Mouse (Mus musculus): ENCODE data around the gene Rab26. TPM values are rescaled to one million over a fixed set of nuclear protein-coding genes. Genes with fewer than 3 reads are reported as not detected.
A peak's percentile ranks its signal among the peaks of the same experiment; 100 is the strongest.

The Rab26 gene
- polyA plus RNA-seq, 1 experiment from 2014 or later = 4.9 TPM

GRCm38 (mm10) chr17:24494627-24495335 lies 39.2 kb downstream of the Rab26 start:
- Histone ChIP-seq H3K36me3 (ENCODE audit: control insufficient read depth, insufficient read depth, low read length) (peaks cover 42% of the 10 kb centered on the region), H3K4me2 (ENCODE audit: low read length) (no peak overlapping the region), H3K9ac (replicated peaks; ENCODE audit: low read length) (no peak overlapping the region), H3K4me1 (ENCODE audit: control insufficient read depth, insufficient read depth, low read length) (peaks cover 11% of the 10 kb centered on the region), H3K27ac (replicated peaks; ENCODE audit: low read depth, low read length) (no peak overlapping the region), H3K27me3 (ENCODE audit: control insufficient read depth, insufficient read depth, low read length) (no peaks in the 10 kb centered on the region), H3K9me3 (ENCODE audit: control insufficient read depth, low read length) (no peaks in the 10 kb centered on the region), H3K4me3 (replicated peaks; ENCODE audit: low read depth, low read length) (no peak overlapping the region)
- DNase-seq (peak; percentile 76), ATAC-seq (ENCODE audit: low FRiP score, low TSS enrichment) (no peak)
- WGBS = 43% methylated on average over 2 of the region's 2 CpGs

- H3K4me1 ChIP-seq (ENCODE audit: control insufficient read depth, insufficient read depth, low read length) = peaks cover 23% of the 10 kb centered on the region
- ATAC-seq (ENCODE audit: low FRiP score, low TSS enrichment) (no peak), DNase-seq (peak; percentile 74)
- WGBS = 51% methylated on average over 4 of the region's 4 CpGs
- H3K9ac ChIP-seq (replicated peaks; ENCODE audit: low read length) = peak overlapping the region; percentile 94; the same call in 1 of the 2 replicates
- peak overlapping the region; percentile 96; the same call in 1 of the 2 replicates for H3K27ac ChIP-seq (replicated peaks; ENCODE audit: low read depth, low read length)
- peak overlapping the region; percentile 74 for H3K4me2 ChIP-seq (ENCODE audit: low read length)
- no peak overlapping the region for H3K4me3 ChIP-seq (replicated peaks; ENCODE audit: low read depth, low read length)
- no peaks in the 10 kb centered on the region for H3K36me3 ChIP-seq (ENCODE audit: control insufficient read depth, insufficient read depth, low read length)
- H3K27me3 ChIP-seq (ENCODE audit: control insufficient read depth, insufficient read depth, low read length) = no peaks in the 10 kb centered on the region
- H3K9me3 ChIP-seq (ENCODE audit: control insufficient read depth, low read length) = no peaks in the 10 kb centered on the region
These were observed 43.6 kb downstream of the Rab26 start for GRCm38 (mm10) chr17:24490399-24490798.

DNA sequence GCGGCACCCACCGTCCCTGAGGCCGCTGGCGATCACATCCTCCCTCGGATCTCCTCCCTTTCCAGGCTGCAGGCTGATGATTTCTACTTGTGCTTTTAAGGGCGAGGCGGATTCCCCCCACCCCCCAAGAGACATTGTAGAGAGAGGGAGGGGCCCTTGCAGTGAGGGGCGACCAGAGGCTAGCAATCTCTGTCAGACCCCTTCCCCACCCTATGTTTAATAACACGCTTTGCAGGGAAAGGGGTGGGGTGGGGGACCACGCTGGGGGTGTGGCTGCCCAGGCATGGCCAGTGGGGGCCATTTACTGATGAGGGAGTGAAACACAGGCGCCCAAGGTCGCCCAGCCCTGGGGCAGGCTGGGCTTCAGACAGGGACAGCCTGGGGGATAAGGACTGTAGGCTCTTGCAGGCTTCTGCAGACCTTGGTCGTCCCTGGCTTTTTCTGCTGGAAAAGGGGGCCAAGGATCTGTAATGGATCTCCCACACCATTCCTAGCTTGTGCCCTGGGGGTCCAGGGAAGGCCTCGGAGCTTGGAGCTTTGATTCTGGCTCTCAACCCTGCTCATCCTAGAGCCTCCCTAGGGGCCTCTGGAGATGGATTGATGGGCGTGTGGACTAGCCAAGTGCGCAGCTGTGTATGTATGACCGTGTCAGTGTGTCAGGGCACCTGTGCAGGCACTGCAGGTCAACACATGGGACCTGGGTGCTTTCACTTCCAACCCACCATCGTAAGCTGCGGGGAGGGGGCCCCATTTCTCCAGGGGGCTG lies 44.6 kb downstream of the Rab26 start:
- no peaks in the 10 kb centered on the region for H3K27me3 ChIP-seq (ENCODE audit: control insufficient read depth, insufficient read depth, low read length)
- WGBS = 14% methylated on average over 16 of the region's 19 CpGs
- H3K36me3 ChIP-seq (ENCODE audit: control insufficient read depth, insufficient read depth, low read length) = no peaks in the 10 kb centered on the region
- peak overlapping the region; percentile 74 for H3K4me2 ChIP-seq (ENCODE audit: low read length)
- H3K9ac ChIP-seq (replicated peaks; ENCODE audit: low read length) = peak overlapping the region; percentile 94
- ATAC-seq (ENCODE audit: low FRiP score, low TSS enrichment) (peak; percentile 41), DNase-seq (peak; percentile 57)
- peaks cover 23% of the 10 kb centered on the region for H3K4me1 ChIP-seq (ENCODE audit: control insufficient read depth, insufficient read depth, low read length)
- no peaks in the 10 kb centered on the region for H3K9me3 ChIP-seq (ENCODE audit: control insufficient read depth, low read length)
- H3K4me3 ChIP-seq (replicated peaks; ENCODE audit: low read depth, low read length) = peak overlapping the region; percentile 93
- peak overlapping the region; percentile 96 for H3K27ac ChIP-seq (replicated peaks; ENCODE audit: low read depth, low read length)

DNA sequence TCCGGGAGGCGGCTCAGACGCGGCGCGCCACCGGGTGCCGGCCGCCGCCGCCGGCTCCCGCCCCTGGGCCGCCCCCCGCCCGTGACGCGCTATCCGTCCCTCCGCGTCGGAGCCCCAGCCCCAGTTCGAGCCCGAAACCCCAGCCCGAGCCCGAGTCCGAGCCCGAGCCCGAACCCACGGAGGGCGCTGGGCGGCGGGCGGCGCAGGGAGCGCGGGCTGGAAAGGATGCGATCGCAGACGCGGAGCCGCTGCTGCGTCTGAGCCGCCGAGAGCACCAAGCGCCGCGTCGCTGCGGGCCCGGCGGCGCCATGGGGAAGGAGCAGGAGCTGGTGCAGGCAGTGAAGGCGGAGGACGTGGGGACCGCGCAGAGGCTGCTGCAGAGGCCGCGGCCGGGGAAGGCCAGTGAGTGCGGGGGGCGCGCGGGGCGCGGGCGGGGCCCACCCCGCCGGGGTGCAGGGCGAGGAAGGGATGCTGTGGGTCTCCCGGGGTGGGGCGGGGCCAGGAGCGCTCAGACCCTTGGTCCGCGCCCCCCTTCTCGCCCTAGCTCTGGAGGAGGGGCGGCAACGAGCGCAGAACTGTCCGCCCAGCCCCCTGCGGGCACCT lies 45.2 kb downstream of the Rab26 start:
- Histone ChIP-seq H3K9ac (replicated peaks; ENCODE audit: low read length) (peak overlapping the region; percentile 94), H3K27ac (replicated peaks; ENCODE audit: low read depth, low read length) (peak overlapping the region; percentile 96), H3K27me3 (ENCODE audit: control insufficient read depth, insufficient read depth, low read length) (no peaks in the 10 kb centered on the region), H3K4me3 (replicated peaks; ENCODE audit: low read depth, low read length) (peak overlapping the region; percentile 93), H3K4me1 (ENCODE audit: control insufficient read depth, insufficient read depth, low read length) (peaks cover 23% of the 10 kb centered on the region), H3K36me3 (ENCODE audit: control insufficient read depth, insufficient read depth, low read length) (no peaks in the 10 kb centered on the region), H3K9me3 (ENCODE audit: control insufficient read depth, low read length) (no peaks in the 10 kb centered on the region), H3K4me2 (ENCODE audit: low read length) (peak overlapping the region; percentile 74)
- peak; percentile 83 for ATAC-seq (ENCODE audit: low FRiP score, low TSS enrichment)
- under 1% methylated on average over 44 of the region's 81 CpGs for WGBS
- DNase-seq = peak; percentile 82

DNA sequence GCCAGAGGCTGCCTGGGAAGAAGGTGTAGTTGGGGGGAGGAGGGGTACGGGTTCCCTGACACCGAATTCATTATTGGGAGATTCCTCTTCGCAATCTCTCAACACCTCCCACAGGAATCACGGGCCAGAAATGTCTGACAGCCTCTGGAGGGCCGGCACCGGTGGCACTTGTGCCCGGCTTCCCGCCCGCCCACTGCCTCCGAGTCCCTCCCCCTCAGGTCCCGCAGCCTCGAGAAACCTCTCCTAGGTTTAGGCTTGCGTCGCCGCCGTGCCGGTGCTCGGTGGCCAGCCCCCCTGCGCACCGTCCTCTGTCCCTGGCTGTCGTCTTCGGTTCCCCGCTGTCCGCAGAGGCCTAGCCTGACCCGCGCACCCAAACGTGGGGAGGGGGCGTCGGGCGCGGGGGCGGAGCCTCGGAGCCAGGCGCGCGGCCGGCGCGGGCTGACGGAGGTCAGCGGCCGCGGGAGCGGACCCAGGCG lies 45.8 kb downstream of the Rab26 start, which contains the start of gene Caskin1:
Caskin1 (plus strand) TSS at position 416 of the 476 bp plus-strand sequence.
- peak; percentile 57 for ATAC-seq (ENCODE audit: low FRiP score, low TSS enrichment)
- WGBS = under 1% methylated on average over 41 of the region's 45 CpGs
- H3K9me3 ChIP-seq (ENCODE audit: control insufficient read depth, low read length) = no peaks in the 10 kb centered on the region

GRCm38 (mm10) chr17:24485090-24485860 lies 48.7 kb downstream of the Rab26 start:
- 42% methylated on average over 11 of the region's 11 CpGs for WGBS
- DNase-seq (peak; percentile 63), ATAC-seq (ENCODE audit: low FRiP score, low TSS enrichment) (no peak)
- H3K4me2 ChIP-seq (ENCODE audit: low read length) = no peak overlapping the region
- no peak overlapping the region for H3K4me3 ChIP-seq (replicated peaks; ENCODE audit: low read depth, low read length)
- no peaks in the 10 kb centered on the region for H3K36me3 ChIP-seq (ENCODE audit: control insufficient read depth, insufficient read depth, low read length)
- peak overlapping the region; percentile 37 for H3K9ac ChIP-seq (replicated peaks; ENCODE audit: low read length)
- no peaks in the 10 kb centered on the region for H3K27me3 ChIP-seq (ENCODE audit: control insufficient read depth, insufficient read depth, low read length)
- H3K27ac ChIP-seq (replicated peaks; ENCODE audit: low read depth, low read length) = peak overlapping the region; percentile 14; the same call in 1 of the 2 replicates
- no peaks in the 10 kb centered on the region for H3K9me3 ChIP-seq (ENCODE audit: control insufficient read depth, low read length)
- H3K4me1 ChIP-seq (ENCODE audit: control insufficient read depth, insufficient read depth, low read length) = peaks cover 17% of the 10 kb centered on the region

More for the DNA sequence above, 45.8 kb downstream of the Rab26 start, which contains the start of gene Caskin1:
- Histone ChIP-seq H3K4me2 (ENCODE audit: low read length) (peak within 1 kb of the TSS; percentile 74), H3K4me3 (replicated peaks; ENCODE audit: low read depth, low read length) (peak within 1 kb of the TSS; percentile 93), H3K36me3 (ENCODE audit: control insufficient read depth, insufficient read depth, low read length) (no peaks in the 10 kb centered on the region), H3K4me1 (ENCODE audit: control insufficient read depth, insufficient read depth, low read length) (peaks cover 23% of the 10 kb centered on the region), H3K27ac (replicated peaks; ENCODE audit: low read depth, low read length) (peak within 1 kb of the TSS; percentile 96), H3K27me3 (ENCODE audit: control insufficient read depth, insufficient read depth, low read length) (no peaks in the 10 kb centered on the region), H3K9ac (replicated peaks; ENCODE audit: low read length) (peak within 1 kb of the TSS; percentile 94)
- DNase-seq = peak; percentile 82

GRCm38 (mm10) chr17:24483495-24483894 lies 50.5 kb downstream of the Rab26 start:
- DNase-seq = no peak
- peaks cover 12% of the 10 kb centered on the region for H3K4me1 ChIP-seq (ENCODE audit: control insufficient read depth, insufficient read depth, low read length)
- H3K4me2 ChIP-seq (ENCODE audit: low read length) = no peak overlapping the region
- no peaks in the 10 kb centered on the region for H3K9me3 ChIP-seq (ENCODE audit: control insufficient read depth, low read length)
- 81% methylated on average over 3 of the region's 3 CpGs for WGBS
- H3K27ac ChIP-seq (replicated peaks; ENCODE audit: low read depth, low read length) = no peak overlapping the region
- H3K27me3 ChIP-seq (ENCODE audit: control insufficient read depth, insufficient read depth, low read length) = no peaks in the 10 kb centered on the region
- H3K4me3 ChIP-seq (replicated peaks; ENCODE audit: low read depth, low read length) = no peak overlapping the region
- H3K36me3 ChIP-seq (ENCODE audit: control insufficient read depth, insufficient read depth, low read length) = no peaks in the 10 kb centered on the region
- no peak for ATAC-seq (ENCODE audit: low FRiP score, low TSS enrichment)
- H3K9ac ChIP-seq (replicated peaks; ENCODE audit: low read length) = no peak overlapping the region
